10 mouse cellular contexts compared by ENCODE assay signal in the genomic region with DNA sequence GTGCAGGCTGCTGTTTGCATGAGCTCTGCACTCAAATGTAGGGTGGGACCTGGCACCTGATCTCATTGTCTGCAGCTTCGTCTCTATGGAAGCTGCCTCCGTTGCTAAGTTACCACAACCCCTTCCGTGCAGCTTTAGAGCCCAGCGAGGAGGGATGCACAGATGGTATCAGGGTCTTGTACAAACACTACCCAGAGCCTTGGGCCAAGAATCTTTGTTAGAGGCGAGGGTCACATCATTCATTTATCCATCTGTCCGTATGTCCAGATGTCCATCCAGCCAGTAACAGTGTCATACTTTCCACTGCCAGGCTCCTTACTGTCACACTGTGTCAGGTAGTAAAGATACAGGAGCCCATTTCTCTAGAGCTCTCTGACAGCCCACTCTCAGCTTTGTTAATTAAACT.
DNase-seq lines count a peak whose midpoint lies in the region; ATAC-seq lines count a peak whose summit lies in the region.
"Had no signal": no experiment of that assay in that cellular context is flagged by ENCODE, and none has a peak within 500 bp of the region (broad histone marks: within the 10 kb centered on the region; RNA-seq: fewer than 3 reads in every experiment).

No protein-coding gene starts in this region.

- ATAC-seq in hindbrain, embryonic 16.5 days, result peak; percentile 95
- no peak for ATAC-seq in activated CD4-positive, CD25-positive, alpha-beta regulatory T cell, adult 4 months
- ATAC-seq: intestine, postnatal 0 days had no signal

- DNase-seq in adrenal gland, postnatal 14 days, result peak; percentile 19
- no peak for DNase-seq in adrenal gland, adult 8-10 months
- DNase-seq in mesoderm, embryonic 11.5 days (ENCODE audit: low read depth, low spot score), result peak; percentile 61
- peak; percentile 48 for DNase-seq in right cerebral cortex, postnatal 25 days
- DNase-seq in heart, postnatal 4 days, result no peak
- DNase-seq in ovary, adult 18-20 months (ENCODE audit: low spot score), result no peak

- H3K9me3 ChIP-seq in hindbrain, embryonic 16.5 days (ENCODE audit: control insufficient read depth, low read length), result no peaks in the 10 kb centered on the region
- H3K9me3 ChIP-seq: embryonic facial prominence, embryonic 13.5 days had no signal

- H3K36me3 ChIP-seq in hindbrain, embryonic 16.5 days (ENCODE audit: control insufficient read depth, insufficient read depth, low read length), result no peaks in the 10 kb centered on the region
- H3K36me3 ChIP-seq: embryonic facial prominence, embryonic 13.5 days had no signal

- 0 out of 2 replicates have a peak overlapping the region, but pooled peaks have one; percentile 13 for H3K4me2 ChIP-seq in hindbrain, embryonic 16.5 days (ENCODE audit: low read length)
- H3K4me2 ChIP-seq: embryonic facial prominence, embryonic 13.5 days had no signal

- no peaks in the 10 kb centered on the region for H3K27me3 ChIP-seq in hindbrain, embryonic 16.5 days (replicated peaks; ENCODE audit: control insufficient read depth, insufficient read depth, low read length)

- 13% methylated on average over 6 of the region's 6 CpGs for WGBS in hindbrain, embryonic 16.5 days

- H3K4me3 ChIP-seq in hindbrain, embryonic 16.5 days (ENCODE audit: low read length), result no peak overlapping the region
- H3K4me3 ChIP-seq: embryonic facial prominence, embryonic 13.5 days had no signal

- H3K4me1 ChIP-seq in hindbrain, embryonic 16.5 days (ENCODE audit: control insufficient read depth, insufficient read depth, low read depth, low read length), result peaks cover 14% of the 10 kb centered on the region

- 0 out of 2 replicates have a peak overlapping the region, but pooled peaks have one; percentile 43 for H3K9ac ChIP-seq in hindbrain, embryonic 16.5 days (ENCODE audit: low read depth, low read length)
- H3K9ac ChIP-seq: embryonic facial prominence, embryonic 13.5 days had no signal

- H3K27ac ChIP-seq in hindbrain, embryonic 16.5 days (ENCODE audit: low read depth, low read length), result peak overlapping the region; percentile 79
- H3K27ac ChIP-seq: embryonic facial prominence, embryonic 13.5 days had no signal

Comparison
In these comparisons a context has a peak if more than half of its experiments do, and no peak if none do; other contexts are left out.
1. DNase-seq: peak in adrenal gland, postnatal 14 days (single experiment), mesoderm, embryonic 11.5 days (single experiment) and right cerebral cortex, postnatal 25 days (single experiment); none in adrenal gland, adult 8-10 months (single experiment), heart, postnatal 4 days (single experiment) and ovary, adult 18-20 months (single experiment).